Mouse (Mus musculus) ES-Bruce4 (cell line): Measurements from ENCODE around the gene Rpl41. TPM values are rescaled to one million over a fixed set of nuclear protein-coding genes. Genes with fewer than 3 reads are reported as not detected.

Source experiments
- H3K27ac ChIP-seq: 2 replicates; pipeline ENCODE4 v1.5.1; 2012; ENCODE audit warnings: low read length, inconsistent platforms; ENCODE audit not compliant: insufficient read depth
- H3K27me3 ChIP-seq: 2 replicates; pipeline ENCODE4 v1.6.1; 2012; ENCODE audit warnings: mild to moderate bottlenecking, low read length, inconsistent platforms; ENCODE audit not compliant: control insufficient read depth, poor library complexity, insufficient read depth, severe bottlenecking
- H3K36me3 ChIP-seq: 2 replicates; pipeline ENCODE4 v1.6.1; 2012; ENCODE audit warnings: inconsistent platforms, mild to moderate bottlenecking, low read length, moderate library complexity; ENCODE audit not compliant: control insufficient read depth, poor library complexity, insufficient read depth, severe bottlenecking
- H3K4me1 ChIP-seq: one replicate; pipeline ENCODE4 v1.8.1; 2011; ENCODE audit warnings: low read length; ENCODE audit not compliant: control insufficient read depth, insufficient read depth
- H3K4me3 ChIP-seq: 2 replicates; pipeline ENCODE4 v1.5.1; 2011; ENCODE audit warnings: low read depth, mild to moderate bottlenecking, low read length
- H3K9ac ChIP-seq: 2 replicates; pipeline ENCODE4 v1.6.1; 2012; ENCODE audit warnings: low read depth, mild to moderate bottlenecking, inconsistent platforms; ENCODE audit not compliant: poor library complexity, severe bottlenecking
- H3K9me3 ChIP-seq: replicated peaks from 2 replicates; pipeline ENCODE4 v1.6.1; 2012; ENCODE audit warnings: mild to moderate bottlenecking, low read length, inconsistent platforms; ENCODE audit not compliant: control insufficient read depth, poor library complexity, insufficient read depth, severe bottlenecking
- CTCF ChIP-seq: IDR thresholded peaks from one replicate; pipeline ENCODE4 v1.8.1; 2011; ENCODE audit warnings: low read depth, low read length
- EP300 ChIP-seq: IDR thresholded peaks from 2 replicates; pipeline ENCODE4 v1.6.1; 2011; ENCODE audit warnings: low read depth, low read length; ENCODE audit not compliant: insufficient read depth
- POLR2A ChIP-seq: IDR thresholded peaks from one replicate; pipeline ENCODE4 v1.8.1; 2011; ENCODE audit warnings: low read length; ENCODE audit not compliant: insufficient read depth
- polyA plus RNA-seq: library from polyadenylated mRNA; stranded (reverse); fragments of >200 nt; gene quantifications from 2 replicates; pipeline ENCODE4 v1.2.4, GENCODE M21; 2011; ENCODE audit warnings: low read depth; ENCODE audit not compliant: missing spikeins, insufficient read depth, insufficient read length

The Rpl41 gene
- polyA plus RNA-seq = 3,771 and 3,978 TPM in 2 replicates

DNA sequence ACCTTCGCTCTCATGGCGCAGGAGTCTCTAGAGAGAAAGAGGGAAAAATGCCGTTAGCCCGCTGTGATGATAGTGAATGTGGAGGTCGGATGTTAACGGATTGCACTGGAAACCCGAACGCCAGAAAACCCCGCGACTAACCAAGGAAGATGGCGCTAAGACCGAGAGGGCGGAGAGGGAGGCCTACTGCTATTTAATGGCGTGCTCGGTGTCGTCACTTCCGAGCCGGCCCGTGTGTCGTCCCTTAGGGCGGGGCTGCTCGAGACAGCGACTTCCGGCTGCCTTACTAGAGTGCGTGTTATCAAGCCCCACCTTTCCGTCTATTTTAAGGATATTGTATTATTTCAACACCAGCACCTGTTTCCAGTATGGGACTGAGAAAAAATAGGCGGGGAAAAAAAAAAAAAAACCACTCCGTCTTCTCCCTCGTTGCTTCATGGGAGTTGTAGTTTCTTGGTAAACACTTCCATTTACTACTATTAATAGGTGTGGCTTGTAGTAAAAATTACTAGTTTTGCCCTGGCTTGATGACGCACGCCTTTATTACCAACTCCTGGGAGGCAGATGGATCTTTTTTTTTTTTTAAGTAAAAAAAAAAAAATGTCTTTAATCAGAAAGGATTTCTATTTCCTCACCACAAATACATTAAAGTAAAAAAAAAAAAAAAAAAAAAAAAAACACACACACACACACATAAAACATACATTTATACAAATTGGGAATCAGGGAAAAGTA is at the start of gene Rpl41:
Rpl41 (minus strand) TSS at position 359 of the 735 bp plus-strand sequence.
- no peaks in the 10 kb centered on the region for H3K4me1 ChIP-seq
- no peak for TF ChIP-seq EP300
- peak; percentile 99 for TF ChIP-seq POLR2A
- H3K9me3 ChIP-seq = no peaks in the 10 kb centered on the region
- H3K9ac ChIP-seq = peak within 1 kb of the TSS; percentile 100
- peak within 1 kb of the TSS; percentile 83 for H3K4me3 ChIP-seq
- peak within 1 kb of the TSS; percentile 96 for H3K27ac ChIP-seq
- H3K36me3 ChIP-seq = peaks cover 24% of the 10 kb centered on the region
- H3K27me3 ChIP-seq = no peaks in the 10 kb centered on the region

DNA sequence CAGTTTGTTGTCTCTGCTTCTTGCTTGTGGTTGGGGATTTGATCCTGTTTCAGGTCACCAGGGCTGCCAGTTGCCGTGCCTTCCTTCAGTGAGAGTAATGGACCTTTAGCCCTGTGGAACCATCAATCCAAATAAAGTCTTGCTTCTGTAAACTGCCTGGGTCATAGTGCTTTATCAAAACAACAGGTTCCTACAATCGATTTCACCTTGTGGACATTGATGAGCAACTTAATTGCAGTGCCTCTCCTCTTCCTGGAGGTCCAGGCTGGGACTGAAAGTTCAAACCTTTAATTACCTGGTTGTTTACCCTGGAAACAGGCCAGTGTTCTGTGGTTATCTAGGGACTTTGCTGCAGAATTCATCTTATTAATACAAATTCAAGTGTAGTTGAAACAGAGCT is 49.4 kb upstream of the Rpl41 start:
- no peaks in the 10 kb centered on the region for H3K9me3 ChIP-seq
- H3K27me3 ChIP-seq = no peaks in the 10 kb centered on the region
- no peak overlapping the region for H3K9ac ChIP-seq
- no peaks in the 10 kb centered on the region for H3K36me3 ChIP-seq
- H3K4me3 ChIP-seq = no peak overlapping the region
- no peak overlapping the region for H3K27ac ChIP-seq
- H3K4me1 ChIP-seq = no peaks in the 10 kb centered on the region
- TF ChIP-seq CTCF (no peak), EP300 (no peak), POLR2A (no peak)

DNA sequence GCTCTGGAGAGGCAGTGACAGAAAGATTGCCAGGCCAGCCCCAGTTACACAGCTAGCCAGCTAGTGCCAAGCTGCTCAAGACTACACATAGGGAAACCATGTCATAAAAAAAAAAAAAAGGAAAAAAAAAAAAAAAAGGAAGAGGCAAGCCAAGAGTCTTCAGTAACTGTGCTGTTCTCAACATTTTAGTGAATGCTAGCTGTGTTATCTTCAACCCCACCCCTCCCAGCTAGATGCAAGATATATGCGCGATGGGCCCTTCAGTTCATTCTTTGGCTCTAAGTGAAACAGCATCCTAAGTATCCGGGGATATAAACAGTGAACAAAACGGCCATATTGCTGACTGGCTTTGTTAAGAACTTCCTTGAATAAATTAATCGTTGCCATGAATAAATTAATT is 43.7 kb upstream of the Rpl41 start:
- Histone ChIP-seq H3K4me1 (peaks cover 1% of the 10 kb centered on the region), H3K9ac (no peak overlapping the region), H3K27me3 (no peaks in the 10 kb centered on the region), H3K4me3 (no peak overlapping the region), H3K36me3 (no peaks in the 10 kb centered on the region), H3K27ac (no peak overlapping the region), H3K9me3 (no peaks in the 10 kb centered on the region)
- TF ChIP-seq EP300 (no peak), POLR2A (no peak), CTCF (no peak)

DNA sequence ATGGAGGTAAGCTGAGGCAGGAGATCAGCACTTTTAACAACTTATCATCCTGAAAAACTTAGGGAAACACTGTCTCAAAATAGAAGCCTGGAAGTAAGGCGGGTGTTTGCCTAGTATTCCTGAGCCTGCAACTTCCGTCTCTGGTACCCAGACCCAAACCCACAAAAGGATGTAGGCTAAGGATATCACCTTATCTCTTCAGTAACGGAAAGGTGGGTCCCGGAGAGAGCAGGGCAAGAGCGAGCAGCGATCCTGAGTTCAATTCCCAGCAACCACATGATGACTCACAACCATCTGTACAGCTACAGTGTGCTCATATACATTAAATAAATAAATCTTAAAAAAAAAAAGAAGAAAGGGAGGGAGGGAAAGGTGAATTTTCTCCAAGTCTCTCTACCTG is 42.3 kb upstream of the Rpl41 start:
- Histone ChIP-seq H3K4me3 (no peak overlapping the region), H3K9me3 (no peaks in the 10 kb centered on the region), H3K36me3 (no peaks in the 10 kb centered on the region), H3K27me3 (no peaks in the 10 kb centered on the region), H3K27ac (no peak overlapping the region), H3K4me1 (peaks cover 3% of the 10 kb centered on the region), H3K9ac (no peak overlapping the region)
- TF ChIP-seq CTCF (no peak), POLR2A (no peak), EP300 (no peak)

DNA sequence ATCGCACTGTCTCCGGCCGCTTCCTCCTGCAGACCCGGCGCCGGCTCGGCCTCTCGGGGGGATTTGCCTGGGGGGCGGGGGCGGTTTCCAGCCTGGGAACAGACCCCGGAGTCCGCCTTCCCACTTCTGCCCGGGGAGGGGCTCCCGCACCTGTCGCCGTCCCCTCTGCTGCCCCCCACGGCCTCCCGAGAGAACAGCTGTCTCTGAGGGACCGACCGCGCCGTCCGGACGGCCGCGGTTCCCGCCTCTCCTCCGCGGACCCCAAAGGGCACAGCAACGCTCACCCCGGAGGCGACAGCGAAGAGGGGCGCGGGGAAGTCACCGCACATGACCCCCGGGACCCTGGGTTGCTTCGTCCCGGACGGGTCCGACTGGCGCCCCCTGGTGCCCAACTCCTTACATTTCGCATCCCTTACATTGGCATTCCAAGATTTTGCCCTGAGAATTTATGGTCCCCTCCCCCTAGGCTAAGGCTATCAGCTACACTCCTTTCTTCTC is 41.1 kb upstream of the Rpl41 start:
- Histone ChIP-seq H3K27ac (peak overlapping the region; percentile 79), H3K9ac (peak overlapping the region; percentile 91), H3K4me3 (peak overlapping the region; percentile 91), H3K9me3 (no peaks in the 10 kb centered on the region), H3K36me3 (no peaks in the 10 kb centered on the region), H3K4me1 (peaks cover 6% of the 10 kb centered on the region), H3K27me3 (no peaks in the 10 kb centered on the region)
- TF ChIP-seq POLR2A = no peak
- TF ChIP-seq CTCF = peak; percentile 65

DNA sequence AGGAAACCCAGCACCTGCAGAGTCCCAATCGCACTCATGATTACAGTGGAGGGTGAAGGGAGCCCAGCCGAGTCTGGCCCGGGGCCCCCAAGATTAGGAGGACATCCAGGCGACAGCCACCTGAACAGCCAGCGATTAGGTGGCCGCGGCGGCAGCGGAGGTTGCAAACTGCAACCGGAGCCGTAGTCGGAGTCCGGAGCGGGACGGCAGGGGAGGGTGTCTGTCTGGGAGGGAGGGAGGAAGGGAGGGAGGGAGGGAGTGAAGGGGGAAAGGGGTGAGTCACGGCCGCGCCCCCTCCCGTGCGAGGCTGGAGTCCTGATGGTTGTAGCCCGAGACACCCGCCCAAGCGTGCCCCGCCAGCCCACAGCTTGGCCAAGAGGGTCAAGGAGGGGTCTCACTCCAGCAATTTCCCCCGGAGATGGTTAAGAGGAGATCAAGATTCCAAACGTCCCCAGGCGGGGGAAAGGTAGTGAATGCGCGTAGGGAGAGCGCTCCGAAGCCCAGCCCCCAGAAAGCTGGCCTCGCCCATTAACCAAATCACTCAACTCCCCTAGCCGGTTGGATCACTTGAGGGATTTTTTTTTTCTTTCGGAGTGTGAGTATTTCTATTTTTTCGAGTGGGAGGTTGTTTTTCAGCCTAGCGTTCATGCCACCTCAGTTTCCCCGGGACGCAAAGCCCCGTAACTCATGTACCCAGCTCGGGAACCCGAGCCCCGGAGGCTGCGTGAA is 40.5 kb upstream of the Rpl41 start, which contains the start of gene Erbb3:
Erbb3 (minus strand) TSS at position 189 of the 729 bp plus-strand sequence.
- H3K36me3 ChIP-seq = no peaks in the 10 kb centered on the region
- H3K27ac ChIP-seq = peak within 1 kb of the TSS; percentile 79
- peaks cover 6% of the 10 kb centered on the region for H3K4me1 ChIP-seq
- TF ChIP-seq EP300 (0 out of 2 replicates have a peak, but pooled peaks have one; percentile 56), POLR2A (no peak)
- H3K27me3 ChIP-seq = no peaks in the 10 kb centered on the region
- peak within 1 kb of the TSS; percentile 91 for H3K4me3 ChIP-seq
- no peaks in the 10 kb centered on the region for H3K9me3 ChIP-seq
- H3K9ac ChIP-seq = peak within 1 kb of the TSS; percentile 91
